Mouse (Mus musculus) E14TG2a.4 (cell line): ENCODE results near the gene Il4ra.

ENCODE experiments used
- CTCF ChIP-seq: conservative IDR thresholded peaks from 2 replicates; pipeline ENCODE4 v1.5.1; 2014; ENCODE audit warnings: low read length
- NANOG ChIP-seq: IDR thresholded peaks from 2 replicates; pipeline ENCODE4 v1.6.1; 2014; ENCODE audit warnings: borderline replicate concordance, low read length, mixed read lengths
- POU5F1 ChIP-seq: IDR thresholded peaks from 2 replicates; pipeline ENCODE4 v1.6.1; 2014; ENCODE audit warnings: low read length, borderline replicate concordance

DNA sequence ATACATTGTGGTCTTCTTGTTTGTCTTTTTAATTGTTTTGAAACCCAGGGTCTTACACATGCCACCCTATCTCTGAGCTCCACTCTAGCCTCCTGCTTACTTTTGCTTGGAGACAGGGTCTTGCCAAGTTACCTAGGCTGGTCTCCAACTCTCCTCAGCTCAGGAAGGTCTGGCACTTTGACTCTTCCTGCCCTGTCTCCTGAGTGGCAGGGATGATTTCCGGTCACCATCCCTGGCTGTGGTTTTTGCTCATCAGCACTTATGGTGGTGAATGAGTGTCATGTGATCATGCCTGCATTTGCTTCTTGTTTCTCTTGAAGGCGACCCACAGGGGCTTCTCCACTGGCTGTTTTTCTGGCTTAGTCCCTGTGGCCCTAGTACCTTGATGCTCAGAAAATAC lies 21.9 kb downstream of the Il4ra start:
- TF ChIP-seq CTCF (no peak), NANOG (no peak), POU5F1 (no peak)
